Mouse (Mus musculus) heart, postnatal 0 days (tissue): ENCODE results near the gene Nacc2. TPM values are rescaled to one million over a fixed set of nuclear protein-coding genes. Genes with fewer than 3 reads are reported as not detected.
A peak's percentile ranks its signal among the peaks of the same experiment; 100 is the strongest.

Source experiments
- ATAC-seq: fragments of 200-750 bp; cut with Nextera tagmentation; 2 replicates; pipeline ENCODE4 v1.8.0; 2017; ENCODE audit warnings: low read depth, moderate number of reproducible peaks, moderate library complexity; ENCODE audit not compliant: insufficient read depth
- DNase-seq: peaks from one replicate; pipeline ENCODE4 v3.0.0-alpha.2; 2016; ENCODE audit warnings: low spot score
- H3K27ac ChIP-seq: fragments of 300-500 bp; sonication (generic); 2 replicates; pipeline ENCODE4 v1.5.1; 2014; ENCODE audit warnings: low read depth, mild to moderate bottlenecking
- H3K27me3 ChIP-seq: fragments of 300-500 bp; sonication (generic); 2 replicates; pipeline ENCODE4 v1.6.1; 2014; ENCODE audit warnings: low read length, mixed read lengths; ENCODE audit not compliant: control insufficient read depth, insufficient read depth
- H3K36me3 ChIP-seq: fragments of 300-500 bp; sonication (generic); replicated peaks from 2 replicates; pipeline ENCODE4 v1.6.1; 2014; ENCODE audit warnings: low read length, mixed read lengths; ENCODE audit not compliant: control insufficient read depth, insufficient read depth
- H3K4me1 ChIP-seq: fragments of 300-500 bp; sonication (generic); 2 replicates; pipeline ENCODE4 v1.6.1; 2014; ENCODE audit warnings: antibody characterized with exemption; ENCODE audit not compliant: control insufficient read depth, insufficient read depth
- H3K4me2 ChIP-seq: fragments of 300-500 bp; sonication (generic); 2 replicates; pipeline ENCODE4 v1.6.1; 2014; ENCODE audit warnings: low read depth, mild to moderate bottlenecking, low read length, moderate library complexity
- H3K4me3 ChIP-seq: fragments of 300-500 bp; sonication (generic); 2 replicates; pipeline ENCODE4 v1.5.1; 2014; ENCODE audit warnings: low read depth, low read length
- H3K9ac ChIP-seq: fragments of 300-500 bp; sonication (generic); replicated peaks from 2 replicates; pipeline ENCODE4 v1.6.1; 2014; ENCODE audit warnings: low read depth, low read length, mixed read lengths
- H3K9me3 ChIP-seq: fragments of 300-500 bp; sonication (generic); replicated peaks from 2 replicates; pipeline ENCODE4 v1.6.1; 2016; ENCODE audit warnings: low read length; ENCODE audit not compliant: control insufficient read depth
- CTCF ChIP-seq: IDR thresholded peaks from 2 replicates; pipeline ENCODE4 v1.5.1; 2016; ENCODE audit warnings: antibody characterized with exemption, control low read depth, low read depth
- EP300 ChIP-seq: IDR thresholded peaks from 2 replicates; pipeline ENCODE4 v1.6.1; 2016; ENCODE audit warnings: antibody characterized with exemption, low read depth
- WGBS: fragments of 180-500 bp; shearing (Covaris S2); extraction: QIAGEN DNeasy Blood & Tissue Kit; methylation state at CpG from one replicate; pipeline ENCODE4 v1.1.7; 2014; 5-methylcytosine and 5-hydroxymethylcytosine counted together
- polyA plus RNA-seq: library from polyadenylated mRNA; unstranded; fragments of >200 nt; fragmentation: Nextera tagmentation; extraction: Ambion mirVana; gene quantifications from 2 replicates; pipeline ENCODE4 v1.2.1, GENCODE M21; 2015
- total RNA-seq: library from RNA; depleted of rRNA; stranded (reverse); fragments of >200 nt; gene quantifications from 2 replicates; pipeline ENCODE4 v1.2.3, GENCODE M21; 2014; ENCODE audit warnings: low replicate concordance

Nacc2 gene
- total and polyA plus RNA-seq, 2 experiments from 2014 or later: 6.9 to 20.6 TPM

DNA sequence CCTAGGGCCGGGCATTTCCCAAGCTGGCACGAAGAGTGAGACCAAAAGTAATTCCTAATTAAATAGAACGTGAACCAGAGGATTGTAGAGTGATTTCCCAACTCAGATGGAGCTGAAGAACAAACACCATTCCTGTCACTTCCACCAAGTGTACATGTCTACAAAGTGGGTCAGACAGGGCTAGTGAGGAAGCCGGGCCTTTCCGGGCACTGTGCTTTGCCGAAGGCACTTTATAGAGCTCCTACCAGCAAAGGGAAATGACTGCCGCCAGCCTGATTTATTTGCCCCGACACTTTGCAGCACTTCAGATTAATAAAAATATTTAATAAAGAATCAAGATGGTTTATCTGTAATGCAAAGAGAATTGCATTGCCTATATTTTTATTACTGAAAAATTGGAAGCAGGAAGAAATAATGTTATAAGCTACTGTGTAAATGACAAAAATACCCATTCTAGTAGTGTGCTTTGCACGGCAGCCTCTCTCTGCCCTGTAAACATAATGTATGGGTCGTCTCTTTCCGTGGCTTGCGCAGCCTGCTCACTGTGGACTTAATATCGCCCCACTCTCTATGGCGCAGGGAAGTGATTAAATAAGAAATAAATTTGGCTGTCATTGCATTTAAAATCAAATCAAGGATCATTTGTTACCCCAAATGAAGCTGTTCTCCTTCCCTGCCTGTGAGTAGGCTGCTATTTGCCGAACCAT lies 88.5 kb downstream of the Nacc2 start:
- Histone ChIP-seq H3K9ac (no peak overlapping the region), H3K27ac (no peak overlapping the region), H3K36me3 (no peaks in the 10 kb centered on the region), H3K4me2 (no peak overlapping the region), H3K4me3 (no peak overlapping the region), H3K4me1 (peaks cover 7% of the 10 kb centered on the region; the same call in 1 of the 2 replicates), H3K27me3 (no peaks in the 10 kb centered on the region), H3K9me3 (no peaks in the 10 kb centered on the region)
- DNase-seq (no peak), ATAC-seq (no peak)
- TF ChIP-seq CTCF (no peak), EP300 (no peak)
- WGBS: 80% methylated on average over 15 of the region's 15 CpGs

DNA sequence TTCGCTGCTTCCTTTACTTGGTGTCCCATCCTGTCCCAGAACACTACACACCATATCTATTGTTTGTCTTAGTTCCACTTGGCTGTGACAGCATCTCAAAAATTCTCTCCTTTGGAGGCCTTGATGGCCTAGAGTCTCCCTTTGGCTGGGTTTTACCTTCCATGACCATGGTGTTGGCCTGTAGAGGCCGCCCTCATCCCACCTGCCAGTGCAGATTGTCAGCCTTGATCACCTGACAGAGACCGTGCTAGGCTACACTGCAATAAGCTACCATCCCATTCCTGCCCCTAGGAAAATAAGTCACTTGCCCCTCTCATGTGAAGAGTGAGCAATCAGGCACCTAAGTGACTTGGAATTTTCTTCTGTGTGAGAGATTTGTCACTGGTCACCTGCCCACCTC lies 92.7 kb downstream of the Nacc2 start:
- H3K27me3 ChIP-seq: 0 out of 2 replicates have a peak, but pooled peaks cover 3% of the 10 kb centered on the region
- 35% methylated on average over 3 of the region's 3 CpGs for WGBS

DNA sequence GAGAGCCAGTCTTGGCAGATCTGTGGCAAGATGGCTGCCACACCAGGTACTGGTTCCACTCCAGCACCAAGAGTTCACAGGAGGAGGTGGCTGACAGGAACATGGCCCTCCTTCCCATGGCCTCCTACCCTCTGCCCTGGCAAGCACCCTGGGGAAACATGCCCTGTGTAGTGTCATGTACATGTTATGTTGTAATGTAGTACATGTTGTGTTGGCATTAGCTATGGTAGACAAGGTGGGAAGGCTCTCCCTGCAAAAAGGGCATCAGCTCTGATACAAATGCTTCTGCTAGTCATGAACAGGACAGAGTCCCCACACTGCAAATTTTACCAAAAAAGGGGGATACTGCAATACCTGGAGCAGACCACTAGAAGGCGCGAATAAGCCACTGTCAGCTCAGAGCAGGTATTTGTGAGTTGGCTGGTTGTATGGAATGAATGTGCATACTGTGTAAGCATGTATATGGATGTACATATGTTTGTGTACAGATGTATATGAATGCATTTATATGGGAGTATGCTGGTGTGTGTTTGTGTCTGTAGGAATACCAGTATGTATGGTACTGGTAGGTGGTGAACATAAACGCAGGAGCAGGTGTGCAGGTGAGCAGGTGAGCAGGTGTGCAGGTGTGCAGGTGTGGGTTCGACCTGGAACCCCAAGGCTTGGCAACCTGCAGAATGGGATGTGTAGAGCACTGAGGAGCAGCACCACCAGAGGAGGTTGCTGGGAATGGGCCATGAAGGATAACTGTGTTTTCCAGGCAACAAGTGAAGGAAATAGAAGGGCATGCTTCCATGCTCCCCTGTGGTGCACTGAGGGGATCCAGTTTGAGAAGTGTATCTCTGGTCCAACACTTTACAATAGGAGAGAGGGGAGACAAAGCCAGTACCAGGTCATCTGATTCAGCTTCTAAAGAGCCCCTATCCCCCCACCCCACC lies 98.6 kb downstream of the Nacc2 start:
- Histone ChIP-seq H3K4me2 (no peak overlapping the region), H3K9me3 (no peaks in the 10 kb centered on the region), H3K36me3 (no peaks in the 10 kb centered on the region), H3K27me3 (0 out of 2 replicates have a peak, but pooled peaks cover 3% of the 10 kb centered on the region), H3K27ac (no peak overlapping the region), H3K4me3 (no peak overlapping the region), H3K4me1 (peaks cover 14% of the 10 kb centered on the region), H3K9ac (no peak overlapping the region)
- WGBS: 24% methylated on average over 4 of the region's 4 CpGs
- peak; percentile 84 for TF ChIP-seq CTCF
- no peak for TF ChIP-seq EP300
- ATAC-seq (no peak), DNase-seq (peak; percentile 53)

More for the DNA sequence above, 92.7 kb downstream of the Nacc2 start:
- peak; percentile 53; the same call in 1 of the 2 replicates for ATAC-seq
- no peak overlapping the region for H3K9ac ChIP-seq
- no peaks in the 10 kb centered on the region for H3K9me3 ChIP-seq
- no peak overlapping the region for H3K4me3 ChIP-seq
- H3K4me2 ChIP-seq: no peak overlapping the region
- no peak overlapping the region for H3K27ac ChIP-seq
- DNase-seq: no peak
- H3K36me3 ChIP-seq: no peaks in the 10 kb centered on the region
- no peaks in the 10 kb centered on the region for H3K4me1 ChIP-seq
- no peak for TF ChIP-seq EP300
- TF ChIP-seq CTCF: peak; percentile 41

DNA sequence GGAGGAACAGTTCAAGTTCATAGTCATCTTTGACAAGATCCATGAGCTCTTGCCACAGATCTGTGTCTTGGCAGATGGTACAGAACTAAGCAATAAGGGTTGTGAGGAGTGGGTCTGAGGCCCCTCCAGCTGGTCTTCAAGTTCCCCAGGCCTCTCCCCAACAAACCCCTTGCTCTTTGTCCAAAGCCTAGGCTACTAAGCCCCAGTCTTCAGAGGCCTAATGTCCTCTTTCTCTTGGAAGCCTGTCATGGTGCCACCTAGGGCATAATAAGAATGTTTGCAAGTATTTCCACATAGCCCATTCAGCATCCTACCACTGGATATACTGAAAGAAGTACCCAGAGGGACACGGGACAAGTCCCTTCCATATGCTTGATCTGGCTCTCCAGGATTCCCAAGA lies 100.4 kb downstream of the Nacc2 start:
- TF ChIP-seq CTCF (no peak), EP300 (no peak)
- no peaks in the 10 kb centered on the region for H3K27me3 ChIP-seq
- no peak overlapping the region for H3K4me3 ChIP-seq
- no peak overlapping the region for H3K4me2 ChIP-seq
- no peaks in the 10 kb centered on the region for H3K36me3 ChIP-seq
- ATAC-seq: no peak
- peaks cover 26% of the 10 kb centered on the region for H3K4me1 ChIP-seq
- no peak overlapping the region for H3K9ac ChIP-seq
- WGBS: 87% methylated on average over 1 of the region's 1 CpGs
- H3K27ac ChIP-seq: no peak overlapping the region
- DNase-seq: no peak
- no peaks in the 10 kb centered on the region for H3K9me3 ChIP-seq

DNA sequence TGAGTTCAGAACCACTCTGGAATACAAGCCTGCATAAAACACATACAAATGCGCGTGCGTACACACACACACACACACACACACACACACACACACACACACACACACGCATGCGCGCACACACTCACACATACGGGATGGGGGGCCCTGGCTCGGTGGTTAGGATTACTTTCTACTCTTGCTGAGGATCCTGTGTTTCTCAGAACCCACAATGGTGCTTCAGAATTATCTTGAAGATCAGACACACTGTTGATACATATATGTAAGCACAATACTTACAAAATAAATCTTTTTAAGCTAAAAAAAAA lies 100.8 kb downstream of the Nacc2 start:
- no peak for DNase-seq
- ATAC-seq: no peak
- H3K9me3 ChIP-seq: no peaks in the 10 kb centered on the region
- no peaks in the 10 kb centered on the region for H3K36me3 ChIP-seq
- H3K4me2 ChIP-seq: peak overlapping the region; percentile 96
- H3K9ac ChIP-seq: no peak overlapping the region
- H3K4me3 ChIP-seq: no peak overlapping the region
- 80% methylated on average over 8 of the region's 8 CpGs for WGBS
- no peak for TF ChIP-seq CTCF
- no peak for TF ChIP-seq EP300
- H3K4me1 ChIP-seq: peaks cover 26% of the 10 kb centered on the region
- no peak overlapping the region for H3K27ac ChIP-seq
- H3K27me3 ChIP-seq: no peaks in the 10 kb centered on the region
